Mouse (Mus musculus) kidney, adult 18-20 months (tissue): ENCODE results near the gene Calhm1.
"Not testable (repeated sequence)": the region's sequence is repeated elsewhere in the genome, so short reads cannot be mapped to it uniquely, and the experiment has no call there.

Experiments used
- DNase-seq: peaks from one replicate; pipeline ENCODE4 v3.0.0; 2021

Gene Calhm1

DNA sequence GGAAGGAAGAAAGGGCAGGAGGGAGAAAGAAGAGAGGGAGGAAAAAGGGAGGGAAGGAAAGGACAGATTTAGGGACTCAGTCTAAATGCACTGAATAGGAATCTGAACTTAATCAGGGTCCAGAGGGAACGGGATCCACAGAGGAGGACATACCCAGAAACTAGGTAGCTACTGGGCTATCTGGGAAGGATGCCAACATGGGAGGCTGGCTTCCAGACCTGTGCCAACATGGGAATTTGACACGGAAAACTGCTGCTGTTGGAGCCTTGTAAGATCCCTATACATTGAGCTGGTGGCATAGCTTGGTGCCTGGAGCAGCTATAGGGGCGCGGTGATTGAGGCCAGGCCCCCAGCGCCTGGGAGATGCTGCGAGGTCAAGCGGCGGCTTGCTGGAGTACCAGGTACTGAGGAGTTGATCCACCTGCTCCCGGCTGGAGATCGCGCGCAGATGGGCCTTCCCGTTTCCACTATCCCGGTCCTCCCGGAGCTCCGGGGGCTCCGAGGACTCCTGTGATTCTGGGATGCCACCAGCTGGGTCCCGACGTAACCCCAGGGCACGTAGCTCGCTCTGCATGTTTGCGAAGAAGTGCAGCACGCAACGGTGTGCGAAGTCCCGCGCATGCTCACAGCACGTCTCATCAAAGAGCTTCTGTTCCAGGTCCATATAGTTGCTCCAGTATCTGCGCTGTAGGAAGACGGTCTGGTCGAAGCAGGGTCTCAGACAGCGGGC is 7.4 kb upstream of the Calhm1 start:
- DNase-seq = no peak

DNA sequence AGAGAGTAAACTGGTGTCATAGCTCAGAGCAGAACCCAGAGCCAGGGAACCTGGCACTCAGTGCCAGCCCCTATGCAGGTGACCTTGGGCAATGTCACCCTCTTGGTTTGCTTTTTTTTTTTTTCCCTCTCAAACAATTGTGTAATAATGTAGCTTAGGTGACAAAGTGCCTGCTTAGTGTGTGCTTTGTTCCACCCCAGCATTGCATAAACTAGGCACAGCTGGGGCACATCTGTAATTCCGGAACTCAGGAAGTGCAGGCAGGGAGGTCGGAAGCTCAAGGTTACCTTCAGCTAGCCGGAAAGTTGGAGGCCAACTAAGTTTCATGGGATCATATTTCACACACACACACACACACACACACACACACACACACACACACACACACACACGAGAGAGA is 5.8 kb upstream of the Calhm1 start:
- DNase-seq = no peak

DNA sequence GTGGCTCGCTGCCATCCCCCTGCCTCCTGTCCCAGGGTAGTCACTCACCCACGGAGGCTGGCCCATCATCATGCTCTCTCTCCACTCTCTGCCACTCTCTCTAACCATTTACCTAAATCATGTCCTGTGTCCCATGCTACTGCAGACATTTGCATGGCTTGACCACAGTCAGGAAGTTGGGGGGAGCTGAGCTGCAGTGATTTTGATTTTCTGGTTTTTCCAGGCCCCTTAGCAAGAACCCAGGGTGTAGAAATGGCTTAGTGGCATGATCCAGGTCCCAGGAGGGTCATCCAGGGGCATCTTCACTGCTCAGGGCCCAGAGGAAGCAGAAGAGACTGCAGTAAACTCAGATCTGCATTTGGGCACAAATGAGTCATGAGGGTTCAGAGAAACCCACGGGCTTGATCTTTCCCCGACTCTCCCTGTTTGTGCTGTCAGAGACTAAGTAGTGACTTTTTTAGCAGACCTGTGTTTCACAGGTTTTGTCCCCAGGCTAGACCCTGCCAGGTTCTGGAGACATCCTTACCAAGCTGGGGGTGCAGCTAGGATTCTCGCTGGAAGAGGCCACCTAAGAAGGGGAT is 4.3 kb upstream of the Calhm1 start:
- DNase-seq = no peak

DNA sequence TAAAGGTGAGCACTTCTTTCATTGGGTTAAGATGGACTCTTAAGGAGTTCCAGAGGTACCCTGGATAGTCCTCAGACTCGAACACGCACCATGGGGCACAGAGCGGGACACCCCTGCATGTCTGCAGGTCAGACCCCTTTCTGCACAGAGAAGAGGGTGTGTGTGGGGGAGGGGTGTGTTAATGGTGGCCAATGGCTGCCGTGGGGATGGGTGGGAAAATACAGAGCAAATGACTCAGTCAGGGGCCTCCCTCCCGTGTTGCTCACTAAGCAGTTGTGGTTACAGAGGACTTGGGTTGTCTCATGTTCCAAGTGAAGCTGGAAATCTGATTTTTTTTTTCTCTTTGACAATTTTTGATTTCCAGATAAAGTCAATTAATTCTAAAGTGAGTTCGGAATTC is 1.6 kb downstream of the Calhm1 start:
- DNase-seq = no peak

DNA sequence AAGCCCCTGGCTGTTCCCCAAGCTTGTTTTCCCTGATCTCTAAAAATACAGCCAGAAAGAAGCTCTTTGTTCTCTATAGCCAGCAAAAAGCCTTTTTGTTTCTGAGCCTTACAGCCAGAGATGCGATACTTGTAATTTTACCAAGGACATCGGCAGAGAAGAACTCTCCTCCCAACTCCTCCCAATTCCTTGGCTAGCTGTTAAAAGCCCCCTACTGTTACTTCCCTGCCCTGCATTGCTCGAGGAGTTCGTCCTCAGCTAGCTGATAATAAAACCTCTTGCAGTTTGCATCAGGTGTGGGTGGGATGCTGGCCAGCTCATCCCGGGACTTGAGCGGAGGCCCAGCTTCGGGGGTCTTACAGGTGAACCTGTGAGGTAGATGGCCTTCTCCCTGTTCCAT is 4.4 kb downstream of the Calhm1 start:
- DNase-seq = not testable (repeated sequence)

DNA sequence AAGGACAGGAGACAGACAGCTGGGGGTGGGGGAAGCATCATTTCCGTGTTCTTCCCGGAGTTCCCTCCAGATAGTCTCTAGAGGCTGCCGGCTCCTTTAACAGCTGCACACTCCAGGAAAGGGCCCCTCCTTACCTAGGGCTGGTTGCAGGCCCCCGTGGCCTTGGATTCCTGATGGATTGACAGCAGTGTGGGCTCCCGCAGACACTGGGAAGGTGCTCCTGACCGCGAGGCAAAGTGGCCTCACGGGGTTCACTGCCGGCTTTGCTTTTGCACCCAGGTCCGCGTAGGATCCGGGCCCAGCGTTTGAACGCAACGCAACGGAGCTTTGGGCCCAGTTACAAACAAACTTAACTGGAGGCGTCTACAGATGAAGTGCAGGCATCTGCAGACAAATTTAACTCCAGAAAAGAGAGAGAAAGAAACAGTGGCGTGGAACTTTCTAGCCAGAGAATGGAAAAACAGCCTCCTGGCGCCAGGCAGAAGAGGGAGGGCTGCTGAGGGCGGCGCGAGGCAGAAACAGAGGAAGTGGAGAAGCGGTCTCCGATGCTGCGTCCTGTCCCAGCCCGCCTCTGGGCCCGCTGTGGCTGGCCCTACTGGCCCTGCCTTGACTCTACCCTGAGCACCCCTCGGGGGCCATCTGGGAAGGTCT is 6.2 kb downstream of the Calhm1 start, which contains the start of gene Calhm2:
Gene Calhm2 (minus strand): TSS at position 524 of the 651 bp plus-strand sequence.
- peak; percentile 48 for DNase-seq

DNA sequence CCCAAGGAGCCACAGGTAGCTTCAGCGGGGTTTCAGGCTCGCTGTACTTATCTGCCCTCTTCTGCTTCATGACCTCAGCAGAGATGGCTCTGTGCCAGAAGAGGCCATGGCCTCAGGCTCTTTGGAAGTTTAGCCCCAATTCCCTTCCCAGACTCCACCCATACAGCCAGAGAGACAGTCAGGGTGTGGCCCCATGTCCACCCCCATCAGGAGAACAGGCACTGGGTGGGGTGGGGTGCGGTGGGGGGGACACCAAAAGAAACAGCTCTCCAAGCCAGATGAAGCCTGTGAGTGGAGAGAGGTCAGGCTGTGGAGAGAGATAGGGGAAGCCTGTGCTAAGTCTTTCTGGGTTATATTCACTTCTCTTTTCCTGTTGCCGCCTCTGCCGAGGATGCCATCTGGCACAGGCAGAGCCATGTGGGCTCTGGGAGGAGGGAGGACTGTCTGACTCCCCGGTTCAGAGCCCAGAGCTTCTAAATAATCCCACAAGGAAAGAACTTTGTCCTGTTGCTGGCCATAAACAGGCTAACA is 6.9 kb downstream of the Calhm1 start:
- peak; percentile 60 for DNase-seq

DNA sequence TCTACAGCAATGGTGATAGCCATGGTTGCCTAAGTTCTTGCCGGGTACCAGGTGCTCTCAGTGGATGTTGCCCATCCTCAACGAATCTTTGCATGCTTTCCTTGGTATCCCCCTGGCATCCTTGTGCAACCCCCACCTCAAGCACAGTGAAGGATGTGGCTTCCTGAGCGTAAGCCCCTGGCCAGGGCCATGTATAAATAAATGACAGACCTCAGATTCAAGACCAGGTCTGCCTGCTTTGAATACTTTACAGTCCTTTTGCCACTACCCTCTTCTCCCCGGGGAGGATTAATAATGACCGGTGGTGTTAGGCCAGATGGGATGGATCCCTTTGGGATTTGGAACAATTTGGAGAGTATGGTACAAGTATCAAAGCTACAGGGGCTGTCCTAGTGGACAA is 7.9 kb downstream of the Calhm1 start:
- DNase-seq = no peak

DNA sequence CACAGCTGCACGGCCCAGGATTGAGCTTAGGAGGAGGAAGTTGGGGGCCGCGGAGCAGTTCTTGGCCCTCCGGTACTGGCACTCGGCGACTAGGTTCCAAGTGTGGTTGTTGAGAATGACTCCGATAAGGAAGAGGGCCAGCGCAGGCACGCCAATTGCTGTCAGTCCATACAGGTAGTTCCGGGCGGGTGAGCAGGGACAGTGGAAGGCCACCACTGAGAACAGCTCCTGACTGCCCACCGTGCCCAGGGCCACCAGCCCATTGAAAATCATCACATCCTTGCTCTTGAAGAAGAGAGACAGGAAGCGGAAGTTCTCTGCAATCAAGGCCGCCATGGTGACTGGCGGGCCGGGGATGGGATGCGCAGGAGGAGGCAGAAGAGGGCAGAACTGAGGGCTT is 8.5 kb downstream of the Calhm1 start:
- no peak for DNase-seq

DNA sequence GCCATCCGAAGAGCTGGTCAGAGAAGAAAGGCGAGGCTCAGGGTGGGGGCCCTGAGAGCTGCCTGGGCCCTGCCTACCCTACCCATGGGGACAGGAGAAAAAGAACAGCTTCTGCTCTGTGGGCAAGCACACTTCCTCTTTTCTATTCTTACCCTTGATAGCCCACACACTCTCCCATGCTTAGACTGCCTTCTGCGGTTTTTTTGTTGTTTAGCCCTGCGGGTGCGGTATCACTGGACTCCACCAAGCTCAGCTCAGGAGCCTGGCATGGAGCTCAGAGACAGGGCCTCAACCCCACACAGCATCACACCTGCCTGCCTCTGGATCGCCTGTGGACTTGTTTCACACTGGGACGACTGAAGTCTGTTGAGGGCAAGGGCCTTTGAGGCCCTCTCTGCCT is 10.9 kb downstream of the Calhm1 start:
- no peak for DNase-seq

DNA sequence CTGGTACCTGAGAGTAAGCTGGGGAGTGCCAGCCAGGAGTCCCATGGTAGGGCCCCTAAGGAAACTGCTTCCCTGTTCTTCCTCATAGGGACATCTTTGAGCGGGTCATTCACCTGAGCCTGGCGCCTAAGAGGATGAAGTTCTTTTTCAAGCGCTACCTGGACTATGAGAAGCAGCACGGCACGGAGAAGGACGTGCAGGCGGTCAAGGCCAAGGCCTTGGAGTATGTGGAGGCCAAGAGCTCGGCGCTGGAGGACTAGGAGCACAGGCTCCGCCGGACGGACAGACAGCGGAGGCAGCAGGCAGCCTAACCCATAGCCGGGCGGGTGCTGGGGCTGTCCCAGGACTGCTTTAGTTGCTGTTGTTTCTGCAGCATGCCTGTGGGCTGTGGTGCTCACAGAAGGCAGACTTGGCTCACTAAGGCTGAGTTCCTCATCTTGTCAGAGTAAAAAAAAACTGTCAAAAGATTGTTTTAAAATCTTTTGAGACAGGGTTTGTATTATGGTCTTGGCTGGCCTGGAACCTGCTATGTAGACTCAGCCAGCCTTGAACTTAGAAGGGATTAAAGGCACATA is 13.4 kb downstream of the Calhm1 start:
- DNase-seq = no peak

DNA sequence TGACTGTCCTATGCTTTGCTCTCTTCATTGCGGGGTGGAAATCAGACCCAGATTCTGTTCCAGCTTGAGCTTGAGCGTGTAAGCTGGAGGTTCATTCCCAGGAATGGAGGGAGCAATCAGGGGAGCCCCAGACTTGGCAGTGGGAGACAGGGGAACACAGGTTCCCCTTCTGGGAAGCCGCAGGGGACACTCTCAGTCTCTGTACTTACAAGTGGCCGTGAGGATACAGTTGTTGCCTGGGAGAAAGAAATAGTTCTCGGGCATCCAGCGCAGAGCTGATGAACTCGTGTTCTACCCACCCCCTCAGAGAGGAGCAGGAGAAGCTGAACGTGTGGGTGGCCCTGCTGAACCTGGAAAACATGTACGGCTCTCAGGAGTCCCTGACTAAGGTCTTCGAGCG is 15.2 kb downstream of the Calhm1 start:
- DNase-seq = no peak

DNA sequence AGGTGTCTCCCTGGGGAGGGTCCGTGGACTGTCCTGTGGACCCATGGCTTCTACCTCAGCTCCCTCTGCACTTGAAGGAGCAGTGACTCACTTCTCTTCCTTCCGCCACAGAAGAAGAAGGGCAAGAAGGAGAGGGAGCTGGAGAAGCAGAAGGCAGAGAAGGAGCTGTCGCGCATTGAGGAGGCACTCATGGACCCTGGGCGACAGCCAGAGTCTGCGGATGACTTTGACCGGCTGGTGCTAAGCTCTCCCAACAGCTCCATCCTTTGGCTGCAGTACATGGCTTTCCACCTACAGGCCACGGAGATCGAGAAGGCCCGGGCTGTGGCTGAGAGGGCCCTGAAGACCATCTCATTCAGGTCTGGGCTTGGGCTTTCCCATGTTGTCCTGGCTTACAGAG is 15.9 kb downstream of the Calhm1 start:
- no peak for DNase-seq

DNA sequence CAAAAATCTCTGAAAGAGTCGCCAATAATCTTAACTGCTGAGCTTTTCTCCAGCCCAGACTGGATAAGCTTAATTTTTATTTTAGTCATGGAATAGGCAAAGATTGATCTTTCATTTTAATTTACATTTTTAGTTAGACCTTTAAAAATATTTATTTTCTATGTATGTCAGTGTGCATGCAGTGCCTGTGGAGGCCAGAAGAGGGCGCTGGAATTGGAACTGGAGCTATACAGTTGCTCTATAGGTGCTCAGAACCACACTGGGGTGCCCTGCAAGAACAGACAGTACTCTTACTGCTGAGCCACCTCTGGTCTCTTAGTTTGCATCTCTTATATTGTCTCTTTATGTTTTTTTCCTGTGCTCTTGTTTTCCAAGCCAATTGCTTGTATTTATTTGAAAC is 21.3 kb downstream of the Calhm1 start:
- no peak for DNase-seq

DNA sequence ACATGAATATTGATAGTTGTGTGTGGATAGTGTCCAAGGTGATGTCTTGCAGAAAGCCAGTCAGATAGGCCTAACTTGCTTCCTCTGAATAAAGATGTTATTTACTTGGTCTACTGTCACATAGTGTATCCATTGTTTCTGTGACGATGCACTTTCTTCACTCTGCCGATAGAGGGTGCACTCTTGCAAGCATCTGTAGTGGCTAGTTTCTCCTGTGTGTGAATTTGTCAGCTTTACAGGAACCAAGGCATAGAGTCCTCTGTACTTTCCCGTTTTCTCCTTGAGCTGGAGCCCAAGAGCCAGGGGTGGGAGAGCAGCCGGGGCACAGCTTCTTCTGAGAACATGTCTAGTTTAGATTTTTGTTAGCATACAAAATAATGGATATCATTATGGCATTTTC is 23.0 kb downstream of the Calhm1 start:
- peak; percentile 23 for DNase-seq

DNA sequence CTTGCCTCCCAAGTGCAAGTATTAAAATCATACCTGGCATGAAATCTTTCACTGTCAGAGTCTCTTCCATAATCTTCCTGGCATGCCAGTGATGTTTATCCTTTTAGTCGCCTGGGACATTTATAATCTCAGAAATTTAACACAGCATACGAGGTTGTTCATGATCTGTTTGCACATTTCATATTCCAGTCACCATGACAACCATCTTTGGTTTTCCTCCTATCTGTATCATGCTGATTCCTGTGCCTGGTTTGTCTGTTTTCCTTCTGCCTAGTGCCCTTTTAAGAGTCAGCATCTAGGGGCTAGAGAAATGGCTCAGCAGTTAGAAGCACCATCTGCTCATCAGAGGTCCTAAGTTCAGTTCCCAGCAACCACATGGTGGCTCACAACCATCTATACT is 25.4 kb downstream of the Calhm1 start:
- DNase-seq = no peak

DNA sequence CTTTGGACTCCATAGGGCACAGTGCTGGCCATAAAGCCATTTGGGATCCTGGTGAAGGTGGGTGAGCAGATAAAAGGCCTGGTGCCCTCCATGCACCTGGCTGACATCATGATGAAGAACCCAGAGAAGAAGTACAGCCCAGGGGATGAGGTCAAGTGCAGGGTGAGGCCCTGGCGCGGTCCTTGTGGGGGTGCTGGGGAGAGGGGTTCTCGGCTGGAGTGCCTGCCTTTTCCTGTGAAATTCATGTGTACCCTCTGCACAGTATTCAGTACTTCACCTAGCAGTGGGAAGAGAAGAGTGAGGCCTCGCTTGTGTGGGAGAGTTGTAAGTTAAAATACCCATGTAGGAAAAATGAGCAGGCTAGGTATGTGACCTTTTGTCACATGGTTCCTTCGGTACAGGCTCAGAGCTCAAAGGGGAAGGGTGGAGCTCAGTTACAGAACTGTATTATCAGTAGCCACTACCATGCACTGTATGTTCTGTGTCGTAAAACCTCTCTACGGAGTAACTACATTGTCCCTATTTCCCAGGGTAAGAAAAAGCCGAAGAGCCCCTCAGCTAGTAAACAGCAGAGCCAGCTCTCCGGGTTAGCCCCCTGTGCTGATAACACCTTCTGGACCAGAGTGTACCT is 39.3 kb downstream of the Calhm1 start:
- no peak for DNase-seq

DNA sequence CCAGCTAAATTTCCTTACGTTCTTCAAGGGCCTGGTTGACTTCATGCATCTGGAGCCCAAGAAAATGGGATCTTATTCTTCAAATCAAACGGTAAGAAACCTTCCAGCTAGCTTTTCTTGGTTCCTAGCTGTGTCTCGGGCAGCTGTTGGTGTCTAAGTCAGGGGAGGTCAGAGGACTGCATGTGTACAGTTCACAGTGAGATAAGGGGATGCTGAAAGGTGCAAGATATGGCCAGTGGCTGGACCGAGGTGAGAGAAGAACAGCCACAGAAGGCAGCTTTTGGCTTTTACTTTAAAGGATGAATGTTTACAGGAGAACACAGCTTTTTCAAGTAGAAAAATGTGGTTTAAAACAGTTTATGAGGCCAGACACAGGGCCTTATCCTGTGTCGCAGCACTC is 43.0 kb downstream of the Calhm1 start:
- no peak for DNase-seq
